Mouse (Mus musculus) myocyte (in vitro differentiated cells): ENCODE measurements around the gene Sdr39u1.

Source experiments
- MAX ChIP-seq: IDR thresholded peaks from one replicate; pipeline ENCODE4 v1.6.1; 2011; ENCODE audit warnings: low read depth, mild to moderate bottlenecking, control low read depth
- MYOD1 ChIP-seq, 3 experiments: IDR thresholded peaks; one replicate each; pipeline ENCODE4 v1.6.1; 2011; ENCODE audit warnings: control low read depth in 2 of 3, low read depth in 2 of 3, mild to moderate bottlenecking in 2 of 3, moderate library complexity in 1 of 3; ENCODE audit not compliant: insufficient read length in 2 of 3, control insufficient read depth in 1 of 3
- POLR2A ChIP-seq: IDR thresholded peaks from one replicate; pipeline ENCODE4 v1.6.1; 2011; ENCODE audit warnings: low read depth, mild to moderate bottlenecking, control low read depth, moderate library complexity; ENCODE audit not compliant: insufficient read length
- POLR2AphosphoS2 ChIP-seq: IDR thresholded peaks from one replicate; pipeline ENCODE4 v1.6.1; 2011; ENCODE audit warnings: low read depth, control low read depth; ENCODE audit not compliant: insufficient read length
- TCF12 ChIP-seq: IDR thresholded peaks from one replicate; pipeline ENCODE4 v1.6.1; 2011; ENCODE audit warnings: mild to moderate bottlenecking, control low read depth; ENCODE audit not compliant: poor library complexity, insufficient read depth, severe bottlenecking
- USF1 ChIP-seq: IDR thresholded peaks from one replicate; pipeline ENCODE4 v1.6.1; 2011; ENCODE audit warnings: low read depth, mild to moderate bottlenecking, control low read depth, moderate library complexity

- no peak for TF ChIP-seq POLR2A
- no peak for TF ChIP-seq MAX
- no peak for TF ChIP-seq MYOD1 (IDR thresholded peaks at IDR 0.05; ENCODE audit: control insufficient read depth in 1 of 3, insufficient read length in 2 of 3, low read depth in 2 of 3)
- no peak for TF ChIP-seq USF1
- no peak for TF ChIP-seq TCF12
- no peak for TF ChIP-seq POLR2AphosphoS2
Observed at GRCm38 (mm10) chr14:55879623-55880022, 20.5 kb downstream of the Sdr39u1 start.
